Mouse (Mus musculus): ENCODE data around the gene Col4a4. TPM values are rescaled to one million over a fixed set of nuclear protein-coding genes. Genes with fewer than 3 reads are reported as not detected.

The Col4a4 gene
- polyA plus RNA-seq, 1 experiment from 2014 or later: 0.05 TPM

DNA sequence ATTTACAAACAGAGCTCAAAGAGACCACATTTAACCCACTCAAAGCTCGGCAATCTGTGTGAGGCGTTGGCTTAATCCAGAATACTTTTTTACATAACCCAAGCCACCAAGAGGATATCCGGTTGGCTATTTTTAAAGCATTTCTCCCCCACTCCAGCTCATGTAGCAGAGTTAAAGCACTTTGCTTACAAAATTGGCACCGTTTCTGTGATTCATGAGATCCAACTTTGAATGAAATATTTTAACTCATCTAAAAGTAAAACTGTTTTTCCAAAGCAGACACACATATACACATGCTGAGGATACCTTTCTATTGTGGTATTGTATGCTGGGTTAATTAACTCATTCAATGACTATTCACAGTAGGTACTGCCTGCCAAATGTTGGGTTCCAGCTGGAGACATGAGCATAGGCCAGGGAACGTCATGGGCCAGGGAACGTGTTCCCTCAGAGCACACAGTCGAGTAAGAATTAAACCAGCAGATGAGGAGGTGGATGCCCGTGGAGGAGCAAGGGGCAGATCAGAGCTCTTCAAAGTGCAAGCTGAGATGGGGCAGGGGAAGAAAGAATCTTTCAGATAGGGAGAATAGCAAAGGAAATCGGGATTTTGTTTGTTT is 22.1 kb upstream of the Col4a4 start:
- WGBS: 87% methylated on average over 9 of the region's 9 CpGs
- Histone ChIP-seq H3K9me3 (replicated peaks) (no peaks in the 10 kb centered on the region), H3K36me3 (no peaks in the 10 kb centered on the region), H3K27ac (no peak overlapping the region), H3K4me3 (no peak overlapping the region), H3K27me3 (ENCODE audit: low read depth, poor library complexity, severe bottlenecking) (no peaks in the 10 kb centered on the region), H3K4me1 (no peaks in the 10 kb centered on the region)
- no peak for DNase-seq (ENCODE audit: low spot score)

DNA sequence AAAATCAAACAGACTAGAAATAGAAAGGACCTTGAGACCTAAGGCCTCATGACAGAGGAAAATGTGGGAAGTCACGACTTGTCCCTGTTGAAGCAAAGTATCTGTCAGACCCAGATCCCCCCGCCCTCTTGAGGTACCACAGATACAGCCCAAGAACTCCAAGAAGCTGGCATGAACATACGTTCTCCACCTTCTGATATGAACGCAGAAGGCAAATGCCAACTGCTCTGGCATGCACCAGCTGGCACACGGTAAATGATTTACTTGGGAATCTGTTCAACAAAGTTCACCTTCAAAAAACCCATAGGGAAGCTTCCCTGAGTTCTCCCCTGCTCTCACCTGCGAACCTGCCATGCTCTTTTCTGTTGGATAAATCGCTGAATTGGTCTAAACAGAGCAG is 19.2 kb upstream of the Col4a4 start:
- WGBS: 90% methylated on average over 7 of the region's 7 CpGs
- no peaks in the 10 kb centered on the region for H3K9me3 ChIP-seq (replicated peaks)
- DNase-seq (ENCODE audit: low spot score): no peak
- no peaks in the 10 kb centered on the region for H3K27me3 ChIP-seq (ENCODE audit: low read depth, poor library complexity, severe bottlenecking)
- H3K27ac ChIP-seq: no peak overlapping the region
- no peaks in the 10 kb centered on the region for H3K36me3 ChIP-seq
- no peak overlapping the region for H3K4me3 ChIP-seq
- no peaks in the 10 kb centered on the region for H3K4me1 ChIP-seq

GRCm38 (mm10) chr1:82605347-82605746 is 18.7 kb upstream of the Col4a4 start:
- Histone ChIP-seq H3K36me3 (no peaks in the 10 kb centered on the region), H3K27ac (no peak overlapping the region), H3K9me3 (replicated peaks) (no peaks in the 10 kb centered on the region), H3K4me1 (no peaks in the 10 kb centered on the region), H3K27me3 (ENCODE audit: low read depth, poor library complexity, severe bottlenecking) (no peaks in the 10 kb centered on the region), H3K4me3 (no peak overlapping the region)
- WGBS: 89% methylated on average over 7 of the region's 7 CpGs
- no peak for DNase-seq (ENCODE audit: low spot score)

DNA sequence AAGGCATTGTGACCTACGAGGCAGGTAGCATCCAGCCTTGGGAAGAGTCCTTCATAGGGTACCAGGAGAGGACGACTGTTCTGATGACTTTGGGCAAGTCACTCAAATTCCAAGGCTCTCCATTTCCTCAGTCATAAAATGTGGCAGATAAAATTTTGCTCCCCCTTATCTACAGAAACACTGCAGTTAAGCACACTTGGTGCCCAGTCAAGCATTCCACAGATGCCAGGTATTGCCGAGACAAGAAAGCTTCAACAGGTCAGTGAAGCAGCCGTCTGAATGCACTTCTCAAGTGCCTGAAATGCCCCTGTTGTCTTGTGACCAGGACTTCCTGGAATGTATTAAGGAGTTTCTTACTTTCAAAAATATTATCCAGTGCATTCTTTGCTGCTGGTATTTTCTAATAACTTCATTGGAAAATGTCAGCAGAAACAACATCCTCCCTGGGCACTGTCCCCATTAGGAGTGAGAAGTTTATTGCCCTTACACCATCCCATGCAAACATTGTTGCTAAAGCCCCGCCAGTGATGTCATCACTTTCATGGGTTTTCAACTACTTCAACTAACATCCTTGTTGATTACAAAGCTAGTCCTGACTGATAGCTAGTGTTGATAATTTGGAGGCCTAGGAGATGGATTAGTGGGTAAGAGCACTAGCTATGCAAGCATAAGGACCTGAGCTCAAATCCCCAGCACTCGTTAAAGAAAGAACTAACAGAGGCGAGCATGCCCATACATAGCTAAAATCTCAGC is 16.7 kb upstream of the Col4a4 start:
- Histone ChIP-seq H3K4me3 (no peak overlapping the region), H3K27ac (no peak overlapping the region), H3K9me3 (replicated peaks) (no peaks in the 10 kb centered on the region), H3K27me3 (ENCODE audit: low read depth, poor library complexity, severe bottlenecking) (no peaks in the 10 kb centered on the region), H3K36me3 (no peaks in the 10 kb centered on the region), H3K4me1 (no peaks in the 10 kb centered on the region)
- DNase-seq (ENCODE audit: low spot score): no peak
- 81% methylated on average over 7 of the region's 7 CpGs for WGBS

GRCm38 (mm10) chr1:82596864-82597596 is 10.4 kb upstream of the Col4a4 start:
- H3K4me1 ChIP-seq: no peaks in the 10 kb centered on the region
- no peaks in the 10 kb centered on the region for H3K27me3 ChIP-seq (ENCODE audit: low read depth, poor library complexity, severe bottlenecking)
- DNase-seq (ENCODE audit: low spot score): no peak
- WGBS: 66% methylated on average over 6 of the region's 6 CpGs
- no peak overlapping the region for H3K27ac ChIP-seq
- no peaks in the 10 kb centered on the region for H3K36me3 ChIP-seq
- no peak overlapping the region for H3K4me3 ChIP-seq
- no peaks in the 10 kb centered on the region for H3K9me3 ChIP-seq (replicated peaks)

DNA sequence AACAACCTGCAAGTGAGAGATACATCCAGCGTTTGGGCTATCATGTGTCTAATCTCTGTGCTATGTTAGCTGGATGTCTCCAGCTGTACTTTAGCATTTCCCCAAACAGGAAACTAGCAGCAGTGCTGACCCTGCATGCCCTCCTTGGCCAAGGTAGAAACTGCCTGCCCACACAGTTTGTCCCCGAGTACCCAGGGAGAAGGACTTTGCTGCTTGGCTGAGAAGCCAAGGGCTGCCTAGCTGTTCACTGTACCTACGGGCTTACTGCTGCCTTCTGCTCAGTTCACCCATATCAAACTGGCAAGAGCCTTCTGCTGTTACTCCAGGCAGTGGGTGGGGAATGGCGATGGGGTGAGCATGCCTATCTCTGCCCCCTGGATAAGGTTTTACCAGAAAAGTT is 3.6 kb upstream of the Col4a4 start:
- Histone ChIP-seq H3K27me3 (ENCODE audit: low read depth, poor library complexity, severe bottlenecking) (peaks cover 33% of the 10 kb centered on the region), H3K4me1 (peaks cover 10% of the 10 kb centered on the region), H3K27ac (no peak overlapping the region), H3K9me3 (replicated peaks) (no peaks in the 10 kb centered on the region), H3K4me3 (no peak overlapping the region), H3K36me3 (no peaks in the 10 kb centered on the region)
- no peak for DNase-seq (ENCODE audit: low spot score)
- WGBS: 74% methylated on average over 4 of the region's 4 CpGs

DNA sequence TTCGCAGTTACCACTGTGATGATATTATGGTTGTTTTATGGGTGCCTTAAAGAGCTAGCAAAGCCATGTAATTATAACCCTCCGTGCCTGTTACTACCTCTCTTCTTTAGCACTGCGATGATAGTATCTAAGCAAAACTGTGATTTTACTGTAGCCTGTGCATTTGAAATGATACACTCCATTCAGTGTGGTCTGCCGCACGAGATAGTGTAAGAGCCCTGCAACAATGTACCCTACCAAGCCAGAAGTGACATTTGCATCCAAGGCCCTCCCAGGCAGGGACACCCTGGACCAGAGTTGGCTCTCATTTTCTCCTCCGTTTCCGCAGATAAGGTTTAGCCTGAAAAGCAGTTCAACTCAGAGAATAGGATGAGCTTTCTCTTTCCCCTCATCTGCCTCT is 668 bp downstream of the Col4a4 start:
- no peak for DNase-seq (ENCODE audit: low spot score)
- 0 out of 2 replicates have a peak overlapping the region, but pooled peaks have one; percentile 45 for H3K4me3 ChIP-seq
- H3K27me3 ChIP-seq (ENCODE audit: low read depth, poor library complexity, severe bottlenecking): peaks cover 39% of the 10 kb centered on the region
- WGBS: 71% methylated on average over 7 of the region's 7 CpGs
- H3K4me1 ChIP-seq: peaks cover 10% of the 10 kb centered on the region
- no peak overlapping the region for H3K27ac ChIP-seq
- H3K9me3 ChIP-seq (replicated peaks): no peaks in the 10 kb centered on the region
- H3K36me3 ChIP-seq: no peaks in the 10 kb centered on the region

GRCm38 (mm10) chr1:82578320-82578719 is 8.3 kb downstream of the Col4a4 start:
- no peaks in the 10 kb centered on the region for H3K9me3 ChIP-seq (replicated peaks)
- no peaks in the 10 kb centered on the region for H3K36me3 ChIP-seq
- H3K4me1 ChIP-seq: no peaks in the 10 kb centered on the region
- H3K4me3 ChIP-seq: no peak overlapping the region
- H3K27ac ChIP-seq: no peak overlapping the region
- no peaks in the 10 kb centered on the region for H3K27me3 ChIP-seq (ENCODE audit: low read depth, poor library complexity, severe bottlenecking)
- no peak for DNase-seq (ENCODE audit: low spot score)
- 80% methylated on average over 4 of the region's 4 CpGs for WGBS

DNA sequence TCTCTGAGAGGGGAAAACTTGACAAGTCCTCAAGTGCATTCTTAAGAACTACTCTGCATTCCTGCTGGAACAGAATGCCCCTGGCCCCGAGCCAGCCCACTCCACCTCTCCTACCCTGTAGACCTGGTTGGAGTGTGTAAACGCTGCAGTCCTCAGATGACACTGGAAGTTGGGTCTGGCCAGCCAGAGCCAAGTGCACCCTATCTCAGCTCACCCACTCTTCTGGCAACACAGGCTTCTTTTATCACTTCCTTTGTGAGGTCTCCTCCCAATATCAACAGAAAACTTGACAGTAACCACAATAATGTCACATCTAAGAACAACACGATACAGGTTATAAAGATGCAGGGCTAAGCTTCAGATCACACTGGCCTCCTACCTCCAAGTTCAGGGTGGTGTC is 8.7 kb downstream of the Col4a4 start:
- Histone ChIP-seq H3K27me3 (ENCODE audit: low read depth, poor library complexity, severe bottlenecking) (no peaks in the 10 kb centered on the region), H3K4me1 (no peaks in the 10 kb centered on the region), H3K4me3 (no peak overlapping the region), H3K9me3 (replicated peaks) (no peaks in the 10 kb centered on the region), H3K27ac (no peak overlapping the region), H3K36me3 (no peaks in the 10 kb centered on the region)
- WGBS: 86% methylated on average over 3 of the region's 3 CpGs
- DNase-seq (ENCODE audit: low spot score): no peak

- Histone ChIP-seq H3K9me3 (replicated peaks) (no peaks in the 10 kb centered on the region), H3K36me3 (no peaks in the 10 kb centered on the region)
- DNase-seq (ENCODE audit: low spot score): no peak
These were observed 9.3 kb downstream of the Col4a4 start for GRCm38 (mm10) chr1:82577339-82577738.

DNA sequence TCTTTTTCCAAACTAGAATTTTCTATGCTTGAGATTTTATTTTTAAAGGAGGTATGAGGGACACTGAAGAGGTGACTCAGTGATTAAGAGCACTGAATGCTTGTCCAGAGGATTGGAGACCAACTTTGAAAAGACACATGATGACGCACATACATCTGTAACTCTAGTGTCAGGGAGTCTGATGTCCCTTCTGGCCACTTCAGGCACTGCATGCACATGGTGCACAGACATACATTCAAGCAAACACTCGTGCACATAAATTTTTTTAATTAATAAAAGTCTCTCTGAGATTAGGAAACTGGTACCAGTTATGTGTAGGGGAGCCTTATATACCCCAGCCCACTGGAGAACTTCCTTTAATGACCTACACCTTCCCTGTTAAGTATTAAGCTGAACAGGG is 10.5 kb downstream of the Col4a4 start:
- Histone ChIP-seq H3K36me3 (no peaks in the 10 kb centered on the region), H3K27ac (no peak overlapping the region), H3K4me3 (no peak overlapping the region), H3K27me3 (ENCODE audit: low read depth, poor library complexity, severe bottlenecking) (no peaks in the 10 kb centered on the region), H3K9me3 (replicated peaks) (no peaks in the 10 kb centered on the region), H3K4me1 (no peaks in the 10 kb centered on the region)
- WGBS: 68% methylated on average over 2 of the region's 2 CpGs
- no peak for DNase-seq (ENCODE audit: low spot score)

More at GRCm38 (mm10) chr1:82577339-82577738, 9.3 kb downstream of the Col4a4 start:
- 93% methylated on average over 10 of the region's 10 CpGs for WGBS
- Histone ChIP-seq H3K4me1 (no peaks in the 10 kb centered on the region), H3K27me3 (ENCODE audit: low read depth, poor library complexity, severe bottlenecking) (no peaks in the 10 kb centered on the region), H3K4me3 (no peak overlapping the region), H3K27ac (no peak overlapping the region)

GRCm38 (mm10) chr1:82575681-82576080 is 11.0 kb downstream of the Col4a4 start:
- 94% methylated on average over 3 of the region's 3 CpGs for WGBS
- Histone ChIP-seq H3K27me3 (ENCODE audit: low read depth, poor library complexity, severe bottlenecking) (no peaks in the 10 kb centered on the region), H3K4me3 (no peak overlapping the region), H3K27ac (no peak overlapping the region), H3K9me3 (replicated peaks) (no peaks in the 10 kb centered on the region), H3K36me3 (no peaks in the 10 kb centered on the region), H3K4me1 (no peaks in the 10 kb centered on the region)
- no peak for DNase-seq (ENCODE audit: low spot score)

- DNase-seq (ENCODE audit: low spot score): peak; percentile 31
- 70% methylated on average over 1 of the region's 1 CpGs for WGBS
These were observed 14.9 kb downstream of the Col4a4 start for GRCm38 (mm10) chr1:82571758-82572157.

More at GRCm38 (mm10) chr1:82571758-82572157, 14.9 kb downstream of the Col4a4 start:
- H3K36me3 ChIP-seq: no peaks in the 10 kb centered on the region
- H3K4me1 ChIP-seq: no peaks in the 10 kb centered on the region
- H3K27me3 ChIP-seq (ENCODE audit: low read depth, poor library complexity, severe bottlenecking): no peaks in the 10 kb centered on the region
- no peak overlapping the region for H3K27ac ChIP-seq
- no peak overlapping the region for H3K4me3 ChIP-seq
- no peaks in the 10 kb centered on the region for H3K9me3 ChIP-seq (replicated peaks)

Measured in limb, embryonic 10.5 days (tissue).